Mouse (Mus musculus) bone marrow, adult 2 months (tissue): ENCODE data around the gene Rgp1.

Experiments used
- CTCF ChIP-seq: fragments of 200-500 bp; IDR thresholded peaks from 2 replicates; pipeline ENCODE4 v1.5.1; 2011; ENCODE audit warnings: low read length, control low read depth; ENCODE audit not compliant: control insufficient read depth, insufficient read depth
- POLR2A ChIP-seq: fragments of 200-500 bp; IDR thresholded peaks from 2 replicates; pipeline ENCODE4 v1.6.1; 2011; ENCODE audit warnings: low read depth, mild to moderate bottlenecking, control low read depth, low read length, borderline replicate concordance; ENCODE audit not compliant: control insufficient read depth

- no peak for TF ChIP-seq CTCF
- TF ChIP-seq POLR2A, result no peak
Measured at GRCm38 (mm10) chr4:43582241-43582640, 3.7 kb downstream of the Rgp1 start.
